Mouse (Mus musculus): ENCODE measurements at regions not wholly inside any gene's neighbourhood (a gene's known extent, or its start where the extent isn't known, plus 50 kb on each side); places are given as distances from the start of the nearest gene placed in this dataset.

GRCm38 (mm10) chr2:19086167-19086566 lies 88.0 kb downstream of the 4930426L09Rik start:
- Histone ChIP-seq H3K4me2 (ENCODE audit: insufficient read depth, low read depth, poor library complexity, severe bottlenecking) (no peak overlapping the region), H3K9ac (ENCODE audit: insufficient read depth, low read depth) (no peak overlapping the region), H3K27me3 (replicated peaks) (no peaks in the 10 kb centered on the region), H3K9me3 (replicated peaks; ENCODE audit: low read length) (no peaks in the 10 kb centered on the region), H3K27ac (ENCODE audit: insufficient read depth, low read depth) (no peak overlapping the region), H3K79me2 (replicated peaks; ENCODE audit: control insufficient read depth, extremely low read depth, insufficient read depth, poor library complexity, severe bottlenecking) (no peaks in the 10 kb centered on the region), H3K4me3 (replicated peaks in 1 of 3; ENCODE audit: low read depth in 2 of 3, low read length in 2 of 3, poor library complexity in 1 of 3) (no peak overlapping the region), H3K4me1 (ENCODE audit: control insufficient read depth in 1 of 2, insufficient read depth in 2 of 2) (0 out of 4 replicates have a peak, but pooled peaks cover 0 to 2% of the 10 kb centered on the region in 2 experiments), H3K36me3 (replicated peaks in 1 of 2; ENCODE audit: control insufficient read depth in 1 of 2, insufficient read depth in 1 of 2, low read length in 1 of 2) (no peaks in the 10 kb centered on the region)
- TF ChIP-seq USF1 (IDR thresholded peaks at IDR 0.05; ENCODE audit: low read depth, low read length), result no peak
- no peak for TF ChIP-seq MAZ (IDR thresholded peaks at IDR 0.05; ENCODE audit: low read depth, low read length)
- TF ChIP-seq IRF4 (IDR thresholded peaks at IDR 0.05; ENCODE audit: low read depth, low read length), result no peak
- no peak for TF ChIP-seq CHD2 (IDR thresholded peaks at IDR 0.05; ENCODE audit: low read length)
- TF ChIP-seq ZNF384 (IDR thresholded peaks at IDR 0.05; ENCODE audit: low read depth, low read length), result no peak
- dilution Hi-C loops (cut with MboI; ENCODE audit: extremely low pct_ligation_motif_present, extremely low pct_unique_long_range_greater_than_20kb, low sequenced_read_pairs), result no loop called here
- in situ Hi-C loops (cut with MboI; ENCODE audit: low pct_ligation_motif_present, low pct_unique_long_range_greater_than_20kb, low sequenced_read_pairs), result no loop called here
- DNase-seq (ENCODE audit: extremely low read depth), result no peak

DNA sequence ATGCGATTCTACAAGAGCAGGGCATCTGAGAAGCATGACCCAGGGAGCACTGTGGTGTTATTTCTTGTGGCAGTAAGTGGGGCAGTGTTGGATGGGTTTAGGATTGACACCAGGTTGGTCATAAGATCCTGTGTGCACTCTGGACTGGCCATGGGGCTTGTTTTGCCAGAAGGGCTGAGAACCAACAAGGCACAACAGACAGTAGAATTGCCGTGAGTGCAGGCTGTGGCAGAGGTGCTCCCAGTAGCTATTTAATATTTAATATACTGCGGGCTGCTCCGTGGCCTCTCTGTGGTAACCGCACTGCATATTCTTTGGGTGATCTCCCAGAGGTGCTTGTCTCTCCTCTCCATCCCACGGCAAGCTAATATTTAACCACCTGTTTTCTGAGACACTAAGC lies 88.5 kb downstream of the 4930426L09Rik start:
- Histone ChIP-seq H3K36me3 (replicated peaks in 1 of 2; ENCODE audit: control insufficient read depth in 1 of 2, insufficient read depth in 1 of 2, low read length in 1 of 2) (no peaks in the 10 kb centered on the region), H3K4me1 (ENCODE audit: control insufficient read depth in 1 of 2, insufficient read depth in 2 of 2) (0 out of 4 replicates have a peak, but pooled peaks cover 0 to 2% of the 10 kb centered on the region in 2 experiments), H3K4me3 (replicated peaks in 1 of 3; ENCODE audit: low read depth in 2 of 3, low read length in 2 of 3, poor library complexity in 1 of 3) (no peak overlapping the region), H3K4me2 (ENCODE audit: insufficient read depth, low read depth, poor library complexity, severe bottlenecking) (no peak overlapping the region), H3K9me3 (replicated peaks; ENCODE audit: low read length) (no peaks in the 10 kb centered on the region), H3K27me3 (replicated peaks) (no peaks in the 10 kb centered on the region), H3K9ac (ENCODE audit: insufficient read depth, low read depth) (no peak overlapping the region), H3K79me2 (replicated peaks; ENCODE audit: control insufficient read depth, extremely low read depth, insufficient read depth, poor library complexity, severe bottlenecking) (no peaks in the 10 kb centered on the region), H3K27ac (ENCODE audit: insufficient read depth, low read depth) (no peak overlapping the region)
- dilution Hi-C loops (cut with MboI; ENCODE audit: extremely low pct_ligation_motif_present, extremely low pct_unique_long_range_greater_than_20kb, low sequenced_read_pairs) (no loop called here), in situ Hi-C loops (cut with MboI; ENCODE audit: low pct_ligation_motif_present, low pct_unique_long_range_greater_than_20kb, low sequenced_read_pairs) (no loop called here)
- no peak for TF ChIP-seq JUND (conservative IDR thresholded peaks at IDR 0.05; ENCODE audit: low read depth, low read length)
- no peak for TF ChIP-seq EP300 (IDR thresholded peaks at IDR 0.05; ENCODE audit: low read length)
- no peak for TF ChIP-seq ZC3H11A (IDR thresholded peaks at IDR 0.05; ENCODE audit: low read depth, low read length)
- TF ChIP-seq MAZ (IDR thresholded peaks at IDR 0.05; ENCODE audit: low read depth, low read length), result no peak
- TF ChIP-seq RAD21 (IDR thresholded peaks at IDR 0.05; ENCODE audit: low read depth, low read length), result no peak
- TF ChIP-seq MEF2A (IDR thresholded peaks at IDR 0.05; ENCODE audit: borderline replicate concordance, low read depth, low read length), result no peak
- TF ChIP-seq TCF12 (IDR thresholded peaks at IDR 0.05; ENCODE audit: low read depth, low read length), result no peak
- no peak for TF ChIP-seq ETS1 (conservative IDR thresholded peaks at IDR 0.05; ENCODE audit: low read depth, low read length)
- TF ChIP-seq UBTF (IDR thresholded peaks at IDR 0.05; ENCODE audit: low read depth, low read length), result no peak
- no peak for TF ChIP-seq NELFE (IDR thresholded peaks at IDR 0.05; ENCODE audit: low read depth, low read length)
- DNase-seq (ENCODE audit: extremely low read depth), result no peak

DNA sequence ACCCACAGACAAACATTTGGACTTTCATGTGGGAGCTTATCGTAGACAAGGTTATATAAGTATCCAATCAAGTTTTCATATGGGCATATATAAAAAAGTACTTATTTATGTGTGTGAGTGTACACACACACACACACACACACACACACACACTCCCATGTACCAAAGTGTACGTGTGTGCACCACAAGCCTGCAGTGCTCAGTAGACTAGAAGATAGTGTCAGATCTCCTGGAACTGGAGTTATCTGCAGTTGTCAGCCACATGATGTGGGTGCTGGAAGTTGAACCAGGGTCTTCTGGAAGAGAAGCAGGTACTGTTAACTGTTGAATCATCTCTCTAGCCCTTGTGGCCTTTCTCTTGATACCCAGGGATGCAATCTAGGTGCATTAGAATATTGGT lies 99.7 kb upstream of the Armc3 start:
- Histone ChIP-seq H3K9ac (ENCODE audit: insufficient read depth, low read depth) (no peak overlapping the region), H3K4me2 (ENCODE audit: insufficient read depth, low read depth, poor library complexity, severe bottlenecking) (no peak overlapping the region), H3K9me3 (replicated peaks; ENCODE audit: low read length) (no peaks in the 10 kb centered on the region), H3K79me2 (replicated peaks; ENCODE audit: control insufficient read depth, extremely low read depth, insufficient read depth, poor library complexity, severe bottlenecking) (no peaks in the 10 kb centered on the region), H3K4me3 (replicated peaks in 1 of 3; ENCODE audit: low read depth in 2 of 3, low read length in 2 of 3, poor library complexity in 1 of 3) (no peak overlapping the region), H3K36me3 (replicated peaks in 1 of 2; ENCODE audit: control insufficient read depth in 1 of 2, insufficient read depth in 1 of 2, low read length in 1 of 2) (no peaks in the 10 kb centered on the region), H3K4me1 (ENCODE audit: control insufficient read depth in 1 of 2, insufficient read depth in 2 of 2) (no peaks in the 10 kb centered on the region), H3K27me3 (replicated peaks) (no peaks in the 10 kb centered on the region), H3K27ac (ENCODE audit: insufficient read depth, low read depth) (no peak overlapping the region)
- no peak for TF ChIP-seq TBP (conservative IDR thresholded peaks at IDR 0.05; ENCODE audit: low read depth, low read length)
- no peak for TF ChIP-seq EP300 (IDR thresholded peaks at IDR 0.05; ENCODE audit: low read length)
- no peak for TF ChIP-seq ETS1 (conservative IDR thresholded peaks at IDR 0.05; ENCODE audit: low read depth, low read length)
- no peak for TF ChIP-seq USF1 (IDR thresholded peaks at IDR 0.05; ENCODE audit: low read depth, low read length)
- TF ChIP-seq PAX5 (IDR thresholded peaks at IDR 0.05; ENCODE audit: low read length), result no peak
- no peak for TF ChIP-seq RAD21 (IDR thresholded peaks at IDR 0.05; ENCODE audit: low read depth, low read length)
- TF ChIP-seq NELFE (IDR thresholded peaks at IDR 0.05; ENCODE audit: low read depth, low read length), result no peak
- TF ChIP-seq TCF12 (IDR thresholded peaks at IDR 0.05; ENCODE audit: low read depth, low read length), result no peak
- no peak for TF ChIP-seq ZMIZ1 (IDR thresholded peaks at IDR 0.05; ENCODE audit: low read depth, low read length)
- no peak for TF ChIP-seq E2F4 (IDR thresholded peaks at IDR 0.05; ENCODE audit: insufficient replicate concordance, low read depth, low read length)
- in situ Hi-C loops (cut with MboI; ENCODE audit: low pct_ligation_motif_present, low pct_unique_long_range_greater_than_20kb, low sequenced_read_pairs) (no loop called here), dilution Hi-C loops (cut with MboI; ENCODE audit: extremely low pct_ligation_motif_present, extremely low pct_unique_long_range_greater_than_20kb, low sequenced_read_pairs) (no loop called here)
- no peak for DNase-seq (ENCODE audit: extremely low read depth)
